Mouse (Mus musculus) lung, postnatal 0 days (tissue): ENCODE data around the gene Plcb1. TPM values are rescaled to one million over a fixed set of nuclear protein-coding genes. Genes with fewer than 3 reads are reported as not detected.
A peak's percentile ranks its signal among the peaks of the same experiment; 100 is the strongest.

Experiments used
- ATAC-seq: fragments of 200-750 bp; cut with Nextera tagmentation; 2 replicates; pipeline ENCODE4 v1.8.0; 2017; ENCODE audit warnings: moderate library complexity
- DNase-seq: peaks from one replicate; pipeline ENCODE4 v3.0.0-alpha.2; 2016; ENCODE audit warnings: low spot score
- H3K27ac ChIP-seq: fragments of 300-500 bp; sonication (generic); 2 replicates; pipeline ENCODE4 v1.5.1; 2014; ENCODE audit warnings: antibody characterized with exemption, mild to moderate bottlenecking, low read length, mixed read lengths
- H3K27me3 ChIP-seq: fragments of 300-500 bp; sonication (generic); replicated peaks from 2 replicates; pipeline ENCODE4 v1.6.1; 2014; ENCODE audit warnings: low read length, mixed read lengths; ENCODE audit not compliant: insufficient read depth
- H3K36me3 ChIP-seq: fragments of 300-500 bp; sonication (generic); 2 replicates; pipeline ENCODE4 v1.6.1; 2014; ENCODE audit warnings: low read length, mixed read lengths; ENCODE audit not compliant: insufficient read depth
- H3K4me1 ChIP-seq: fragments of 300-500 bp; sonication (generic); 2 replicates; pipeline ENCODE4 v1.6.1; 2014; ENCODE audit warnings: antibody characterized with exemption, low read depth, low read length, mixed read lengths; ENCODE audit not compliant: insufficient read depth
- H3K4me2 ChIP-seq: fragments of 300-500 bp; sonication (generic); replicated peaks from 2 replicates; pipeline ENCODE4 v1.6.1; 2014; ENCODE audit warnings: low read depth, mild to moderate bottlenecking, low read length, moderate library complexity, mixed read lengths
- H3K4me3 ChIP-seq: fragments of 300-500 bp; sonication (generic); 2 replicates; pipeline ENCODE4 v1.5.1; 2014; ENCODE audit warnings: low read depth, low read length
- H3K9ac ChIP-seq: fragments of 300-500 bp; sonication (generic); replicated peaks from 2 replicates; pipeline ENCODE4 v1.6.1; 2014; ENCODE audit warnings: low read depth, mild to moderate bottlenecking
- H3K9me3 ChIP-seq: fragments of 300-500 bp; sonication (generic); 2 replicates; pipeline ENCODE4 v1.6.1; 2016; ENCODE audit warnings: low read length, mixed read lengths
- CTCF ChIP-seq: IDR thresholded peaks from 2 replicates; pipeline ENCODE4 v1.5.1; 2016; ENCODE audit warnings: antibody characterized with exemption, mild to moderate bottlenecking
- EP300 ChIP-seq: IDR thresholded peaks from 2 replicates; pipeline ENCODE4 v1.6.1; 2016; ENCODE audit warnings: antibody characterized with exemption, mild to moderate bottlenecking, control low read depth
- WGBS: fragments of 180-500 bp; shearing (Covaris S2); extraction: QIAGEN DNeasy Blood & Tissue Kit; methylation state at CpG from one replicate; pipeline ENCODE4 v1.1.7; 2014; 5-methylcytosine and 5-hydroxymethylcytosine counted together
- polyA plus RNA-seq: library from polyadenylated mRNA; unstranded; fragments of >200 nt; fragmentation: Nextera tagmentation; extraction: Ambion mirVana; gene quantifications from 2 replicates; pipeline ENCODE4 v1.2.1, GENCODE M21; 2015

Gene Plcb1
- polyA plus RNA-seq, 1 experiment from 2014 or later: 8.7 TPM

GRCm38 (mm10) chr2:134864985-134865645 lies 79.2 kb downstream of the Plcb1 start:
- H3K9me3 ChIP-seq: no peaks in the 10 kb centered on the region
- no peak for TF ChIP-seq EP300
- TF ChIP-seq CTCF: peak; percentile 41; the same call in 1 of the 2 replicates
- WGBS: 43% methylated on average over 7 of the region's 7 CpGs
- peaks cover 3% of the 10 kb centered on the region; the same call in 1 of the 2 replicates for H3K4me1 ChIP-seq
- H3K36me3 ChIP-seq: no peaks in the 10 kb centered on the region
- no peak overlapping the region for H3K27ac ChIP-seq
- no peak overlapping the region for H3K4me3 ChIP-seq
- no peak for ATAC-seq
- DNase-seq: peak; percentile 54
- H3K27me3 ChIP-seq: no peaks in the 10 kb centered on the region
- no peak overlapping the region for H3K9ac ChIP-seq
- no peak overlapping the region for H3K4me2 ChIP-seq

DNA sequence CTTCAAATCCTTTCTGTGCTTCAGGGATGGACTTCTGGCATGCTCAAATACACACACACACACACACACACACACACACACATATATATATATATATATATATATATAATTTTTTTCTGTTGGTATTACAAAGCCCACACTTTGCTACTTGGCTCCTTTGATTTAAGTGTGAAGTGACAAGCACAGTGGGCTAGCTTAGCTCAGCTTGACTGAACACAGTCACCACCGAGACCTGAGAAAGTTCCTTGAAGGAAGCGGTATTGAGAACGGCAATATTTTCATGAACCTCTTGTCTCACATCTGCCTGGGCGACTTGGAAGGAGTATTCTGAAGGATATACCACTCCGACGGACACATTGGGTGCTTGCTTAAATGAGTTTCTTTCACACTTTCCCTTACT lies 81.5 kb downstream of the Plcb1 start:
- no peaks in the 10 kb centered on the region for H3K27me3 ChIP-seq
- H3K4me1 ChIP-seq: peaks cover 3% of the 10 kb centered on the region; the same call in 1 of the 2 replicates
- DNase-seq (no peak), ATAC-seq (no peak)
- no peak overlapping the region for H3K27ac ChIP-seq
- TF ChIP-seq EP300: no peak
- no peak for TF ChIP-seq CTCF
- no peak overlapping the region for H3K4me2 ChIP-seq
- H3K9me3 ChIP-seq: no peaks in the 10 kb centered on the region
- no peaks in the 10 kb centered on the region for H3K36me3 ChIP-seq
- no peak overlapping the region for H3K4me3 ChIP-seq
- 92% methylated on average over 6 of the region's 6 CpGs for WGBS
- H3K9ac ChIP-seq: no peak overlapping the region

GRCm38 (mm10) chr2:134871692-134872489 lies 86.0 kb downstream of the Plcb1 start:
- Histone ChIP-seq H3K9ac (no peak overlapping the region), H3K4me2 (0 out of 2 replicates have a peak overlapping the region, but pooled peaks have one; percentile 6), H3K4me3 (no peak overlapping the region), H3K27me3 (no peaks in the 10 kb centered on the region), H3K36me3 (no peaks in the 10 kb centered on the region), H3K4me1 (no peaks in the 10 kb centered on the region), H3K9me3 (no peaks in the 10 kb centered on the region), H3K27ac (0 out of 2 replicates have a peak overlapping the region, but pooled peaks have one; percentile 32)
- whole genome bisulfite sequencing: 26% methylated on average over 9 of the region's 9 CpGs
- ATAC-seq (peak; percentile 26; the same call in 1 of the 2 replicates), DNase-seq (peak; percentile 31)
- no peak for TF ChIP-seq CTCF
- TF ChIP-seq EP300: no peak

- ATAC-seq (peak; percentile 47), DNase-seq (peak; percentile 51)
- Histone ChIP-seq H3K27ac (0 out of 2 replicates have a peak overlapping the region, but pooled peaks have one; percentile 32), H3K36me3 (no peaks in the 10 kb centered on the region), H3K4me1 (no peaks in the 10 kb centered on the region), H3K4me3 (no peak overlapping the region), H3K4me2 (0 out of 2 replicates have a peak overlapping the region, but pooled peaks have one; percentile 6), H3K9me3 (no peaks in the 10 kb centered on the region), H3K9ac (no peak overlapping the region), H3K27me3 (no peaks in the 10 kb centered on the region)
- no peak for TF ChIP-seq CTCF
- peak; percentile 32; the same call in 1 of the 2 replicates for TF ChIP-seq EP300
Measured at GRCm38 (mm10) chr2:134872490-134872781, 86.6 kb downstream of the Plcb1 start.

GRCm38 (mm10) chr2:134877148-134877547 lies 91.3 kb downstream of the Plcb1 start:
- Histone ChIP-seq H3K4me1 (no peaks in the 10 kb centered on the region), H3K4me2 (no peak overlapping the region), H3K9ac (no peak overlapping the region), H3K36me3 (no peaks in the 10 kb centered on the region), H3K27ac (no peak overlapping the region), H3K9me3 (no peaks in the 10 kb centered on the region), H3K27me3 (no peaks in the 10 kb centered on the region), H3K4me3 (no peak overlapping the region)
- TF ChIP-seq EP300 (no peak), CTCF (no peak)
- ATAC-seq (no peak), DNase-seq (no peak)
- WGBS: 87% methylated on average over 4 of the region's 4 CpGs

DNA sequence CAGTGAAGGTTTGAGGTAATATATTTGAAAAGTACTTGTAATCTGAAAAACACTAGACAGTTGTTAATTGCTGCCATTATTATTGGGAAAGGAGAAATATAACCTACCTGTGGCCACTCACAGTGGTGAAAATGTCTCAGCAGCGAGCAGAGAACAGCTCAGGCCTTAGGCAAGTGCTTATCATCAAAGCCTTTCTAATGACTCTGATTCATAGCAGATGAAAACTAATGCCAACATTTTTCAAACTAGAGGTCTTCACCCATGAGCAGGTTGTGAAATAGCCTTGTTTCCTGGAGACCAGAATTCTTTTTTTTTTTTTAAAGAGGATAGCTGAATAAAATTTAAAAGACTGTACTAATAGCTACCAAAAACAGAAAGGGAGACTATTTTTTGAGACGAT lies 105.3 kb downstream of the Plcb1 start:
- Histone ChIP-seq H3K4me2 (no peak overlapping the region), H3K9ac (no peak overlapping the region), H3K27ac (no peak overlapping the region), H3K36me3 (no peaks in the 10 kb centered on the region), H3K4me3 (no peak overlapping the region), H3K27me3 (no peaks in the 10 kb centered on the region), H3K4me1 (no peaks in the 10 kb centered on the region), H3K9me3 (no peaks in the 10 kb centered on the region)
- ATAC-seq: no peak
- WGBS: 68% methylated on average over 2 of the region's 2 CpGs
- TF ChIP-seq EP300 (no peak), CTCF (no peak)
- peak; percentile 49 for DNase-seq
